Mouse (Mus musculus) 416B (cell line): ENCODE measurements around the gene Muc1.

ENCODE experiments used
- DNase-seq: peaks from one replicate; pipeline ENCODE4 v3.0.0; 2011; ENCODE audit warnings: low read depth

Gene Muc1

GRCm38 (mm10) chr3:89236516-89236915 is 7.7 kb downstream of the Muc1 start:
- DNase-seq = no peak

- DNase-seq = no peak
Observed at GRCm38 (mm10) chr3:89237682-89238081, 8.8 kb downstream of the Muc1 start.

- no peak for DNase-seq
Observed at GRCm38 (mm10) chr3:89238494-89238893, 9.6 kb downstream of the Muc1 start.

GRCm38 (mm10) chr3:89242331-89242895 is 13.6 kb downstream of the Muc1 start:
- peak; percentile 85 for DNase-seq

GRCm38 (mm10) chr3:89243609-89244008 is 14.8 kb downstream of the Muc1 start:
- DNase-seq = peak; percentile 72

- DNase-seq = peak; percentile 42
Observed at GRCm38 (mm10) chr3:89244158-89244981, 15.5 kb downstream of the Muc1 start.

DNA sequence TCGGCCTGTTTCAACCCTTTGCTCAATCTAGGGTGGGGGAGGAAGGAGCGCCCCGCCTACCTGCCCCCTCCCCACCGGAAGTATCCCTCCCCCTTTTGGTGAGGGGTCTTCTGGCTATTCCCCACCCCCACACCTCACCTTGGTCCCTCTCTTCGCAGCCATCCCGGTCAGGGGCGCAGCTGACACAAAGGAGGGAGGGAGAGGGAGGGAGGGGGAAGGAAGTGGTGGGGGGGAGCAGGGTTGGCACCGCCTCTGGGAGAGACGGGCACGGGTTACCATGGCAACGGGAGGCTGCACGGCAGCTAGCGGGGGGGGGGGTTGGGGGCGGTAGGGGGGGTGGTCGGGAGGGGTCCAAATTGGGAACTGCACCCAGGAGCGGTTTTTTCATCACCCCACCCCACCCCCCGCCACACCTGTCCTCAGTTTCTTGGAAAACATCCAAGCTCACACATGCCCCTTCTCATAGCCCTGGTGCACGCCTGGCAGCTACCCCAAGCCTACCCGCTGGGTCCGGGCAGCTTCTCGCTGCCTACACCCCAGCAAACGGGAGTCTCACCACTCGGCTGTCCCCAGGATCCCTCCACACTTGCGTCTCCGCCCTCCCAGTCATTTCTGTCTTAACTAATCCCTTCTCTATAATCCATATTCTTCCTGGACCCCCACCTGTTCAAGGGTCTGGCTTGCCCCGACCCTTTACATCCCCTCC is 16.3 kb downstream of the Muc1 start:
- peak; percentile 59 for DNase-seq

DNA sequence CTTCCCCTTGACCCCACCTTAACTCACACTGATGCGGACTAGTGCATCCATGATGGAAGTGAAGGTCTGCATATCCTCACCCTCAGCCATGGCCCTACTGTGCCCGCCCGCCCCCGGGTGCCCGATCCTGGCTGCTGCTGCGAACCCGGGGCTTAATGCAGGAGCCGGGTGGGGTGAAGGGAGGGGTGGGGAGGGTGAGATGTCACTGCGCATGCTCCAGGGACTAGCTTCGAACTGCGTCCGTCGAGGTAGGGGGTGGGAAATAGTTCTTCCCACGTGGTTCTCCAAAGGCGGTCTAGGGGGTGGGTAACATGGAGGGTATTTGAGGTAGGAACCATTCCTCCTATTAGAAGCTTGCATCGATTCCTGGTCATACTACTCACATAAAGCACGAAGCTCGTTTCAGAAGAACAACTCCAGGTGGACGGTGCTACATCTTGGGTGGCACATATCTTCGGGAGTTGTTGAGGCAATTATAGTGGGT is 16.9 kb downstream of the Muc1 start, which contains the start of gene Krtcap2:
Gene Krtcap2 (plus strand): TSS at position 279 of the 484 bp plus-strand sequence.
- DNase-seq = peak; percentile 72

- DNase-seq = peak; percentile 94
Observed at GRCm38 (mm10) chr3:89246261-89247100, 17.6 kb downstream of the Muc1 start, which contains the start of gene Trim46. TSS of gene Trim46 (minus strand) at chr3:89246309.

GRCm38 (mm10) chr3:89247466-89247865 is 18.6 kb downstream of the Muc1 start:
- peak; percentile 54 for DNase-seq

DNA sequence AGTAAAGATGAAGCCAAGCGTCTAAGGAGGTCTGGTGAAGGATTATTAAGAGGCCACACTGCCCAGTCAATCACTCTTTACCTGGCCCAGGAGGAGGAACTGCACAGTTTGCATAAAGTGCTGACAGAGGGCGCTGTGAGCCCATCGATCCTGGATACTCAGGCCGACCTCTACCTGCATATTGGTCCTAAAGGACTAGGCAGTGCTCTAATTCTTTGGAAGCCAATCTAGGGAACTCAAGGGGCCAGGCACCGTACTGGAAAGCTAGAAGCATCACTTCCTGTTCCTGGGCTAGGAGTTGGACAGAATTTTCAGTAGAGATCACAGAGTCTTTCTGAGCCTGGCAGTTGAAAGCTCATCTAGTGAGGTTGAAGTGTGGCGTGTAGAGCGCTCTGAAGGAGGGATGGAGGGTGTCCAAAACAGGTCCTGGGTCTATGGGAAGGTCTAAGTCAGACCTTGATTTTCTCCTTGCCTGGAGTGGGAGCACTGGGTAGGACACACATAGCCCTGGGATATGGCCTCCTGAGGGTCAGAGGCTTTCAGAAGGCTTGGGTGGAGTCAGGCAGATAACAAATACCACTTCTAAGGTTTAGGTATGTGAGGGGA is 21.7 kb downstream of the Muc1 start:
- DNase-seq = peak; percentile 81

DNA sequence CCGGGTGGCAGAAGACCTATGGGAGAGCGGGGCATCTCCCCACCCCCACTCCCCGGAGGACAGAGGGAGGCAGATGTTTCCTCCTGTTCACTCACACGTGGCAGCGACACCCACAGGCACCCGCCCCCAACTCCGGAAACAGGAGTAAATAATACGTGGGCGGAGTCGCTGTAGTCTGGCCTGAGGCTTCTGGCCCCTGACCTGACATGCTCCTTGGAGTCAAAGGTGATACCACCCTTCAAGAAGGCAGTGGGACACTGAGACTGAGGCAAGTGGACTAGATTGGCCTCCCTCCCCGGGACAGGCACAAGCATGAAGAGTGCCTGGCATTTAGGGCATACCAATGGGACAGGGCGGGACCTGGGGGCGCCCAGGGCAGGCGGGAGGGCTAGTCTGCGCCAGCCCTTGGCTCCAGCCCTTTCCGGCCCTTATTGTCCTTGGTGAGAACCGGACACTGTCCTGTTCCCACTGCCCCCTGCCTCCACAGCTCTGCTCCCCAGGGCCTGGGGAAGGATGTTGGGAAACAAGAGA is 22.6 kb downstream of the Muc1 start:
- DNase-seq = peak; percentile 89

DNA sequence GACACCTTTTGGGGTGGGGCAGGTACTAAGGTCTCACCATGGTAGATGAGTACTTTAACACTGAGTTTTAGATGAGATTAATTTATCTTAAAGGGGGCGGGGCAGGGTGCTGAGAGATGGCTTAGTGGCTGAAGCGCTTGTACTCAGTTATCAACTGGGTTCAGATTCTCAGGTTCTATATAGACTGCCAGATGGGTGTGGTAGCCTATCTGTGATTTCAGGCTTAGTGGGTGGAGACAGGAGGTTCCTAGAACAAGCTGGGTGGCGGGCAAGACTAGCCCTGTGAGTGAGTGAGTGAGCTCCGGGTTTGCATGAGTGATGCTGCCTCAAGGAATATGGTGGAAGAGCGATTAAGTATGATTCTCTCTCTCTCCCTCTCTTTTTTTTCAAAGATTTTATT is 26.1 kb downstream of the Muc1 start:
- no peak for DNase-seq

GRCm38 (mm10) chr3:89256177-89256576 is 27.3 kb downstream of the Muc1 start:
- peak; percentile 38 for DNase-seq

- no peak for DNase-seq
Observed at GRCm38 (mm10) chr3:89259076-89259475, 30.2 kb downstream of the Muc1 start, which contains the start of gene Dpm3. TSS of gene Dpm3 (plus strand) at chr3:89259358.

DNA sequence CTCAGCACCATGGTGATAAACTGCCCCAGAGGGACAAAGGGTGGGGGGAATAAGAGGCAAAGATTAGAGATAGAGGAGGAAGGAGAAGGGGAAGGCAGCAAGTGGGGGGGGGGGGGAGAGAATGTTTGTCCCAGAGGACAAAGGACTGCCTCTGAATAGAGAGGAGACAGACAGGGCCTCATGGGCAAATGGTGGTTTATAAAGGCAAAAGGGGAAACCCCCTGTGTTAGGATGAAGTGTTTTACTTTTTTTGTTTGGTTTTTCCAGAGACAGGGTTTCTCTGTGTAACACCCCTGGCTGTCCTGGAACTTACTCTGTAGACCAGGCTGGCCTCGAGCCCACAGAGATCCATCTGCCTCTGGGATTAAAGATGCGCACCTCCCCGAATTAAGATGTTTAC is 31.4 kb downstream of the Muc1 start:
- no peak for DNase-seq

GRCm38 (mm10) chr3:89262417-89262816 is 33.6 kb downstream of the Muc1 start:
- DNase-seq = no peak

GRCm38 (mm10) chr3:89266439-89266893 is 37.6 kb downstream of the Muc1 start:
- DNase-seq = peak; percentile 88

DNA sequence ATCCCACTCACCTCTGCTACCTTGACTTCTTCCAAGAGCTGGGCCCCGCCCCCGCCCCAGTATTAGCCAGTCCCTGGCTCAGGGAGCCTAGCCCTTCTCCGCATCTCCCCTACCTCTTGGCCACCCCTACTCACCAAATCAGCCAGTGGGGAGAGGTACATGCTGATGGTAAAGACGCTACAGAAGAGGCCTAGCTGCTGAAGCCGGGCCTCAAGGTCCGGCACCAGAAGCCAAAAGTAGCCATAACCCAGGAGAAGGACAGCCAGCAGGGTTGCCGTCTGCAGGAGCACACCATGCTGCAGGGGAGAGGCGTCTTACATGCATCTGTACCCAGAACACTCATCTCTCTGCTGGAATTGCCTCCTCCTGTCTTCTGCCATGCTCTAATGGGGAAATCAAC is 40.1 kb downstream of the Muc1 start:
- no peak for DNase-seq

DNA sequence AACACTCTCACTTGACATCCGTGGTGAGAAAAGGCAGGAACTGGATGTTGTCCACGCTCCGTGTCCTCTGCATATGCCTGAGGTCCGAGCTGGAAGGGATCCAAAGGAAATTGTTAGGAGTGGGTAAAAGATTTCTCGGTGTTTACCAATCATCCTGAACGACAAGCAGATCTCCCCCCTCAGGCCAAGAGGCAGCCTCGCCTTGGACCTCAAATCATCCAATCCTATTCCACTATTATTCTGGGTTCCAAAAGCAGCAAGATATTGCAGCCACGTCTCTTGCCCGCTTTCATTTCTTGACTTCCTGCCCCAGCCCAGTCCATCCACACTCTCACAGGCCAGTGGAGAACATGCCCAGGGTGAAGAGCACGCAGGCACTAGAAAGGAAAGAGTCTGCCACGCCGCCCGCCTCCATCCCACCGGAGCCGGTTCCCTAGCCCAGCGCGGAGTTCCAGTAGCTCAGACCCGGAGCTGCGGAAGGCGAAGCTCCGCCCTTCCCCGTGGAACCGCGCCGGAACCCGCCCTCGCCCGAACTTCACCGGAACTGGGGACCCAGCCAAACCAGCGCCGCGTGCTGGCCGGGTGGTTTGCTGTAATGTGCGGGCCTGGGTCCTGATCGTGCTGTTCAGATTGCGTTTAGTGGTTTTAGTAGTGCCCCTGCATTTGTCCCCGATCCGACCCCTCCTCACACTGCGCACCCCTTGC is 41.3 kb downstream of the Muc1 start, which contains the start of gene Slc50a1:
Gene Slc50a1 (minus strand): TSS at position 520 of the 705 bp plus-strand sequence.
- peak; percentile 76 for DNase-seq
